Mouse (Mus musculus) bone marrow, adult 2 months (tissue): ENCODE data around the gene Phgr1.

Experiments
- CTCF ChIP-seq: fragments of 200-500 bp; IDR thresholded peaks from 2 replicates; pipeline ENCODE4 v1.5.1; 2011; ENCODE audit warnings: low read length, control low read depth; ENCODE audit not compliant: control insufficient read depth, insufficient read depth
- POLR2A ChIP-seq: fragments of 200-500 bp; IDR thresholded peaks from 2 replicates; pipeline ENCODE4 v1.6.1; 2011; ENCODE audit warnings: low read depth, mild to moderate bottlenecking, control low read depth, low read length, borderline replicate concordance; ENCODE audit not compliant: control insufficient read depth

DNA sequence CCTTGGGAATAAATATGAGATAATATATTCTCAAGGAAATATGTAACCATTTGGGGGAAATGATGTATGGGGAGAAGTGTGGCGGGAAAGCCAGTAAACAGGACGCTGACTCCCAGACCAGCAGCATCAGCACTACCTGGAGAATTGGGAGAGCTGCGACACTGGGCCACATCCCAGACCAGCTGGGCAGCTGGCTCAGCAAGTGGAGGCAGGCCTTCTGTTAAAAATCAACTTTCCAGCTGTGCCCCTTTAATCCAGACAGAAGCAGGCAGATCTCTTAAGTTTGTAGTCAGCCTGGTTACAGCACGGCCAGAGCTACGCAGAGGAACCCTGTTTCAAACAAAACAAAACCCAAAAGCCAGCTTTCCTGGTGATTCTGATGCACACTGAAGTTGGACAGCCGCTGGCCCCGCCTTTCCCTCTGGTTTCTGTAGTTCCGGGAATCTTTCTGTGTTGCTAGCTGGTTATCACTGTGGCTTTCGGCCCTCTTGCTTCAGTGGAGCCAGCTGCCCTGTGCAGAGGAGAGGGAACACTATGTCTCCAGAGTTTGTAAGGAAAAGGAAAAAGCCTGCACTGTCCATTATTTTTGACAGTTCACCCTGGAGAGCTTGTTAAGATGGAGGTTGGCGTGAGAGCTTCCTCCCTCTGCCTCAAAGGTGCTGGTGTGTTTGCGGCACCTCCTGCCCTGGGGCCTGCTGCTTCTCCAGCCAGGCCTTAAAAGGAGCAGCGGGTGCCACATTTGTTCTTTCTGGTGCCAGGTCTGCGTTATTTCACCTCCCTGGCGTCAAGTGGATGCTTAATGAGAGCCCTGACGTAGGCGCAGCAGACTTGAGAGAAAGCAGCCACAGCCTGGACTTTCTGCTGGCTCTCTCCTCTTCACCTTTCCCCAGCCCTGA is 20.4 kb upstream of the Phgr1 start:
- no peak for TF ChIP-seq CTCF
- TF ChIP-seq POLR2A: no peak
